Mouse (Mus musculus): Measurements from ENCODE around the gene Ube4b.

Gene Ube4b

GRCm38 (mm10) chr4:149395581-149395980 lies 31.0 kb downstream of the Ube4b start:
- DNase-seq (ENCODE audit: low spot score), result no peak

- DNase-seq (ENCODE audit: low spot score), result no peak
Measured at GRCm38 (mm10) chr4:149394292-149394691, 32.3 kb downstream of the Ube4b start.

- no peak for DNase-seq (ENCODE audit: low spot score)
Measured at GRCm38 (mm10) chr4:149393311-149393995, 33.1 kb downstream of the Ube4b start.

- DNase-seq (ENCODE audit: low spot score), result no peak
Measured at GRCm38 (mm10) chr4:149392359-149392758, 34.2 kb downstream of the Ube4b start.

GRCm38 (mm10) chr4:149381001-149381400 lies 45.5 kb downstream of the Ube4b start:
- no peak for DNase-seq (ENCODE audit: low spot score)

- no peak for DNase-seq (ENCODE audit: low spot score)
Measured at GRCm38 (mm10) chr4:149379881-149380280, 46.7 kb downstream of the Ube4b start.

GRCm38 (mm10) chr4:149378819-149379218 lies 47.7 kb downstream of the Ube4b start:
- DNase-seq (ENCODE audit: low spot score), result no peak

- no peak for DNase-seq (ENCODE audit: low spot score)
Measured at GRCm38 (mm10) chr4:149376034-149376433, 50.5 kb downstream of the Ube4b start.

- DNase-seq (ENCODE audit: low spot score), result no peak
Measured at GRCm38 (mm10) chr4:149374662-149375061, 51.9 kb downstream of the Ube4b start.

- DNase-seq (ENCODE audit: low spot score), result no peak
Measured at GRCm38 (mm10) chr4:149373927-149374326, 52.6 kb downstream of the Ube4b start.

- peak; percentile 77 for DNase-seq (ENCODE audit: low spot score)
Measured at GRCm38 (mm10) chr4:149373431-149373830, 53.1 kb downstream of the Ube4b start.

- peak; percentile 56 for DNase-seq (ENCODE audit: low spot score)
Measured at GRCm38 (mm10) chr4:149365702-149366370, 60.7 kb downstream of the Ube4b start.

GRCm38 (mm10) chr4:149364896-149365295 lies 61.7 kb downstream of the Ube4b start:
- no peak for DNase-seq (ENCODE audit: low spot score)

GRCm38 (mm10) chr4:149361051-149361450 lies 65.5 kb downstream of the Ube4b start:
- DNase-seq (ENCODE audit: low spot score), result no peak

- no peak for DNase-seq (ENCODE audit: low spot score)
Measured at GRCm38 (mm10) chr4:149360647-149361046, 65.9 kb downstream of the Ube4b start.

- no peak for DNase-seq (ENCODE audit: low spot score)
Measured at GRCm38 (mm10) chr4:149357982-149358381, 68.6 kb downstream of the Ube4b start.

GRCm38 (mm10) chr4:149354671-149355070 lies 71.9 kb downstream of the Ube4b start:
- DNase-seq (ENCODE audit: low spot score), result no peak

- DNase-seq (ENCODE audit: low spot score), result no peak
Measured at GRCm38 (mm10) chr4:149351596-149352150, 74.9 kb downstream of the Ube4b start.

GRCm38 (mm10) chr4:149348963-149349362 lies 77.6 kb downstream of the Ube4b start:
- no peak for DNase-seq (ENCODE audit: low spot score)

GRCm38 (mm10) chr4:149345873-149346272 lies 80.7 kb downstream of the Ube4b start:
- DNase-seq (ENCODE audit: low spot score), result no peak

GRCm38 (mm10) chr4:149344311-149344710 lies 82.2 kb downstream of the Ube4b start:
- no peak for DNase-seq (ENCODE audit: low spot score)

GRCm38 (mm10) chr4:149340680-149341079 lies 85.9 kb downstream of the Ube4b start:
- DNase-seq (ENCODE audit: low spot score), result no peak
